Mouse (Mus musculus) ES-Bruce4 (cell line): ENCODE results near the gene Alox5ap. TPM values are rescaled to one million over a fixed set of nuclear protein-coding genes. Genes with fewer than 3 reads are reported as not detected.

ENCODE experiments used
- H3K27ac ChIP-seq: 2 replicates; pipeline ENCODE4 v1.5.1; 2012; ENCODE audit warnings: low read length, inconsistent platforms; ENCODE audit not compliant: insufficient read depth
- H3K27me3 ChIP-seq: 2 replicates; pipeline ENCODE4 v1.6.1; 2012; ENCODE audit warnings: mild to moderate bottlenecking, low read length, inconsistent platforms; ENCODE audit not compliant: control insufficient read depth, poor library complexity, insufficient read depth, severe bottlenecking
- H3K36me3 ChIP-seq: 2 replicates; pipeline ENCODE4 v1.6.1; 2012; ENCODE audit warnings: inconsistent platforms, mild to moderate bottlenecking, low read length, moderate library complexity; ENCODE audit not compliant: control insufficient read depth, poor library complexity, insufficient read depth, severe bottlenecking
- H3K4me1 ChIP-seq: one replicate; pipeline ENCODE4 v1.8.1; 2011; ENCODE audit warnings: low read length; ENCODE audit not compliant: control insufficient read depth, insufficient read depth
- H3K4me3 ChIP-seq: 2 replicates; pipeline ENCODE4 v1.5.1; 2011; ENCODE audit warnings: low read depth, mild to moderate bottlenecking, low read length
- H3K9ac ChIP-seq: 2 replicates; pipeline ENCODE4 v1.6.1; 2012; ENCODE audit warnings: low read depth, mild to moderate bottlenecking, inconsistent platforms; ENCODE audit not compliant: poor library complexity, severe bottlenecking
- H3K9me3 ChIP-seq: replicated peaks from 2 replicates; pipeline ENCODE4 v1.6.1; 2012; ENCODE audit warnings: mild to moderate bottlenecking, low read length, inconsistent platforms; ENCODE audit not compliant: control insufficient read depth, poor library complexity, insufficient read depth, severe bottlenecking
- CTCF ChIP-seq: IDR thresholded peaks from one replicate; pipeline ENCODE4 v1.8.1; 2011; ENCODE audit warnings: low read depth, low read length
- EP300 ChIP-seq: IDR thresholded peaks from 2 replicates; pipeline ENCODE4 v1.6.1; 2011; ENCODE audit warnings: low read depth, low read length; ENCODE audit not compliant: insufficient read depth
- POLR2A ChIP-seq: IDR thresholded peaks from one replicate; pipeline ENCODE4 v1.8.1; 2011; ENCODE audit warnings: low read length; ENCODE audit not compliant: insufficient read depth
- polyA plus RNA-seq: library from polyadenylated mRNA; stranded (reverse); fragments of >200 nt; gene quantifications from 2 replicates; pipeline ENCODE4 v1.2.4, GENCODE M21; 2011; ENCODE audit warnings: low read depth; ENCODE audit not compliant: missing spikeins, insufficient read depth, insufficient read length

Gene Alox5ap
- polyA plus RNA-seq, result 1.2 TPM in 1 of 2 replicates, not detected in the other

DNA sequence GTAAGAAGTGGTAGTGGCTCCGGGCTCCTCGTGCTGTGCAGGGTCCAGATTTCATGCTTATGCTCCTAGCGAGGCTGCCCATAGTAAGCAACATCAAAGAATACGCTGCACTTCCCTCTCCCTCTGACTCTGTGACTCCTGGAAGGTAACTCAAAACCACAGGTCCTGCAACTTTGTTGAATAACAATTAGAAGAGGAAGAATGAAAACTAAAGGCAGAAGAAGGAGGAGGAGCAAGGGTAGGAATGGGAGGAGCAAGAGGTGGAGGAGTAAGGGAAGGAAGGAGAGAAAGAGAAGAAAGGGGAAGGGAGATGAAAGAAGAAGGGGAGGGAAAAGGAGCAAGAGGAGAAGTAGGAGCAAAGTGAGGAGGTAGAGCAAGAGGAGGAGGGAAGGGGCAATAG is at the start of gene Alox5ap:
Gene Alox5ap, plus strand, starts transcription at position 363 of the 400 bp plus-strand sequence.
- Histone ChIP-seq H3K27me3 (no peaks in the 10 kb centered on the region), H3K9me3 (no peaks in the 10 kb centered on the region), H3K4me1 (no peaks in the 10 kb centered on the region), H3K27ac (no peak within 1 kb of the TSS), H3K4me3 (no peak within 1 kb of the TSS), H3K9ac (no peak within 1 kb of the TSS), H3K36me3 (no peaks in the 10 kb centered on the region)
- no peak for TF ChIP-seq CTCF
- no peak for TF ChIP-seq EP300
- TF ChIP-seq POLR2A, result no peak

DNA sequence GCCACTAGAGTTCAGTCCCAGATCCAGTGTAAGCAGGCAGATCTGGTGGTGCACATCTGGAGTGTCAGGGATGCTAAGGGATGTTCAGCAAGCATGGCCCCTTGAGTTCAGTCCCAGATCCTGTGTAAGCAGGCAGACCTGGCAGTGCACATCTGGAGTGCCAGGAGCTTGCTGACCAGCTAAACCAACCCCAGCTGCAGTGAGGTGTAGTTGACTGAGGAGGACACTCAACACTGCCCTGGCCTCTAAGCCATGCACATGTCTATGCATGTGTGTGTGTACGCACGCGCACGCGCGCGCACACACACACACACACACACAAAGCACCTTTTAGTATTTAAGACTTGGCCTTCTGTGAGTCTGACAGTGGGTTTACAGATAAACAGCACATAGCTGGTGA is 49.0 kb upstream of the Alox5ap start:
- no peaks in the 10 kb centered on the region for H3K27me3 ChIP-seq
- H3K36me3 ChIP-seq, result peaks cover 45% of the 10 kb centered on the region
- no peak overlapping the region for H3K4me3 ChIP-seq
- peaks cover 34% of the 10 kb centered on the region for H3K9me3 ChIP-seq
- H3K27ac ChIP-seq, result no peak overlapping the region
- TF ChIP-seq POLR2A (no peak), EP300 (no peak), CTCF (no peak)
- H3K4me1 ChIP-seq, result no peaks in the 10 kb centered on the region
- H3K9ac ChIP-seq, result no peak overlapping the region

DNA sequence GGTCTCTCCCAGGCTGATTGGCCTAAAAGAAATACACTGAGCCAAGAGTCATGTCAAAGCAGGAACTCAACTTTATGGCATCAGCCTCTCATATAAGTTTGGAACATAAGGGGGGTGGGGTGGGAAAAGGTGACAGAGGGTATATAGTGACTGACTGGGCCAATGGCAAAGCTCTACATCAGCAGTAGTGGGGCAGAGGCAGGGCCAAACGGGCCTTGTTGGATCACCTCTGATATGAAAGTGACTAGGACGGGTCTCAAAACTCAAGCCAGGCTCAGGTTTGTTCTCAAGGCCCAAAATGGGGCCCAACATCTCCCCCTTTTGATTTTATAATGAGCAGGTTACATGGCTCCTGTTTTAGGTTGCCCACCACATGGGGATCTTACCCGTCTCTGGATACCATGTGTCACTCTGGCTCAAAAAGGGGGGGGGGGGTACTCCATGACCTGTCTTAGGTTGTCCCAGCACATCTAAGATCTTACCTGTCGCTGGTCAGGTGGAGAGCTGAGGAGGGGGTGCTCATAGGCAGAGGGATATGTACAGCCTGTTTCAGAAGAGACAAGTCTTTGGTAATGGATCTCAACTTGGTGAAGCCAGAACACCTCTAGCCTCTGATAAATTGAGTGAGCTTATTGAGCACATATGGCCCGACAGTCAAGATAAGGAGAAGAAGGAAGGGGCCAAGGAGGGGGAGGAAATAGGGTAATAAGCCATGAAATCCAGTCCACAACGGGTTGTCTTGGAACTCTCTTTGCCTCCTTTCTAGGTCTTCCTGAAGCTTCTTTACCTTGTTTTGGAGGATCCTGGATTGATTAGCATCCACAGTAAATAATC is 46.8 kb upstream of the Alox5ap start:
- H3K27me3 ChIP-seq, result no peaks in the 10 kb centered on the region
- no peaks in the 10 kb centered on the region for H3K4me1 ChIP-seq
- no peak overlapping the region for H3K4me3 ChIP-seq
- peaks cover 45% of the 10 kb centered on the region for H3K9me3 ChIP-seq
- H3K36me3 ChIP-seq, result peaks cover 24% of the 10 kb centered on the region
- H3K27ac ChIP-seq, result no peak overlapping the region
- TF ChIP-seq CTCF (no peak), POLR2A (no peak), EP300 (no peak)
- H3K9ac ChIP-seq, result no peak overlapping the region

DNA sequence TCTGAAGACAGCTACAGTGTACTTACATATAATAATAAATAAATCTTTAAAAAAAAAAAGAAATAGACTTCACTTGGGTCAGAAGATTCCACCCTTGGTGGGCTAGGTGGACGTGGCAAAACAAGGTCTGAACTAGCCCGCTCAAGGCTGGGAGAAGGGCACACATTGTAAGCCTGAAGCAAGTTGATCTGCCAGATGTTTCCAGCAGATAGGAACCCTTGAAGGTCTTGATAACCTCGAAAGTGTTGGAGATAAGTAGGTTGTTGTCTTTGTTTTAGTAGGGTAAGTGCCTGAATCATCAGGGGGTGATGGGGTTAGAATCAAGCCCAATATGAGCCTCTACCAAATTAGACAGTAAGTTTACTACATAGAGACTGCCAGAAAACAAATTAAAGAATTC is 45.1 kb upstream of the Alox5ap start:
- Histone ChIP-seq H3K9me3 (peaks cover 45% of the 10 kb centered on the region), H3K9ac (no peak overlapping the region), H3K4me1 (no peaks in the 10 kb centered on the region), H3K27me3 (no peaks in the 10 kb centered on the region), H3K4me3 (no peak overlapping the region), H3K36me3 (peaks cover 8% of the 10 kb centered on the region), H3K27ac (no peak overlapping the region)
- TF ChIP-seq CTCF (no peak), POLR2A (no peak), EP300 (no peak)

DNA sequence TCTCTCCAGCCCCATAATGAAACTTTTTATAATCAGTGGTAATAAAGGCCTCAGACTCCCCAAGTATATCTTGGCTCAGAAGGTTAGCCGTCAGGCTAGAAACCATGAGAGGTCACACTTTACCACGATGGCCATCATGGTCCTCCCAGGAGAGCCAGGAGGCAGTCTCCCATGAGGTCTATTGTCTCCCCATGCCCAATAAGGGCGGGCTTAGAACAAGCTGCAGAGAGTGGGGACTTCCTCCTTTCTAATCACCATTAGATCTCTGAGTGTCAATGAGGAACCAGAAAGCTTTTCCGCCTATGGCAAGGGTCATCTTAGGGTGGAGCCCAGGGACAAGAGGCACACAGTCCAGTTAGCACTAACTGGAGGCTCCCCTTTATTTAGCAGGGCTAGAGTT is 43.2 kb upstream of the Alox5ap start:
- TF ChIP-seq POLR2A (no peak), EP300 (no peak), CTCF (no peak)
- Histone ChIP-seq H3K27me3 (no peaks in the 10 kb centered on the region), H3K9ac (no peak overlapping the region), H3K9me3 (peaks cover 41% of the 10 kb centered on the region), H3K4me1 (no peaks in the 10 kb centered on the region), H3K27ac (no peak overlapping the region), H3K36me3 (no peaks in the 10 kb centered on the region), H3K4me3 (no peak overlapping the region)

DNA sequence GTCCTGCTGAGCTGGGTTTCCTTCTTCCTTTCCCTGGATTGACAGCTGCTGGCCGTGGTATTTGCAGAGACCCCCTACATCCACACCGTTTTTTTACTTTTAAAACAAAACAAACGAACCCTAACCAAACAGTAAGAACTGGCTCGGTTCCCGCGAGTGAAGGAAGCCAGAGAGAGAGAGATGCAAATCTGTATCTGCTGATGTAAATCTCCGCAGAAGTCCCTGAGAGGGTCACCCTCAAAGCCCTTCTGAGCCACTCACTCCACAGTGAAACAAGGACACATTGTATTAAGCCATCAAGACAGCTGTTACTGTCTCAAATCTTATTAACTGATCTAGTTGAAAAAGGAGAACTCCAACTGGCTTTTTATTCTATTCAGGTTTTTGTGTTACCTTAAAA is 39.9 kb upstream of the Alox5ap start:
- Histone ChIP-seq H3K4me1 (no peaks in the 10 kb centered on the region), H3K9ac (no peak overlapping the region), H3K4me3 (no peak overlapping the region), H3K9me3 (peaks cover 20% of the 10 kb centered on the region), H3K27me3 (no peaks in the 10 kb centered on the region), H3K27ac (no peak overlapping the region), H3K36me3 (no peaks in the 10 kb centered on the region)
- no peak for TF ChIP-seq EP300
- no peak for TF ChIP-seq POLR2A
- no peak for TF ChIP-seq CTCF
